Mouse (Mus musculus) left cerebral cortex, adult 9 months (tissue): ENCODE measurements at regions not wholly inside any gene's neighbourhood (a gene's known extent, or its start where the extent isn't known, plus 50 kb on each side); places are given as distances from the start of the nearest gene placed in this dataset.
A peak's percentile ranks its signal among the peaks of the same experiment; 100 is the strongest.
"Not testable (repeated sequence)": the region's sequence is repeated elsewhere in the genome, so short reads cannot be mapped to it uniquely, and the experiment has no call there.

Experiments used
- DNase-seq, 2 experiments: peaks; one replicate each; pipeline ENCODE4 v3.0.0; 2022; ENCODE audit warnings: low spot score in 2 of 2

DNA sequence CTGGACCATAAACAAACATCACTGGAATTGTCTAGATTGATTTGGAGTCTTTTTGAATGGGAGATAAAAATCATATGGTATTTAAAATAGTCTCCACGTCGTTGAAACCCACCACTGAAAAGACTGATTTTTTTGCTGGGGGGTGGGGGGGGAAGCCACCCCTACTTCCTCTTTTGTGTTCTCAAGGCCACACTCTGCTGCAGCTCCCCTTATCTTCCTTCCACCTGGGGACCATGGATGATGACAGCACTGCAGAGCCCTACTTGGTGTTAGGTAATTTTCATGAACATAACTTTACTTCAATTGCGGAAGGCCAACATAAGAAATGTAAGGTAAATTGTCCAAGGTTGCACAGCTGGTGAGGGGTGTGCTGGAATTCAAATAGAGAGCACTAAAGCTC is 232.4 kb upstream of the Vrk2 start:
- DNase-seq = no peak

DNA sequence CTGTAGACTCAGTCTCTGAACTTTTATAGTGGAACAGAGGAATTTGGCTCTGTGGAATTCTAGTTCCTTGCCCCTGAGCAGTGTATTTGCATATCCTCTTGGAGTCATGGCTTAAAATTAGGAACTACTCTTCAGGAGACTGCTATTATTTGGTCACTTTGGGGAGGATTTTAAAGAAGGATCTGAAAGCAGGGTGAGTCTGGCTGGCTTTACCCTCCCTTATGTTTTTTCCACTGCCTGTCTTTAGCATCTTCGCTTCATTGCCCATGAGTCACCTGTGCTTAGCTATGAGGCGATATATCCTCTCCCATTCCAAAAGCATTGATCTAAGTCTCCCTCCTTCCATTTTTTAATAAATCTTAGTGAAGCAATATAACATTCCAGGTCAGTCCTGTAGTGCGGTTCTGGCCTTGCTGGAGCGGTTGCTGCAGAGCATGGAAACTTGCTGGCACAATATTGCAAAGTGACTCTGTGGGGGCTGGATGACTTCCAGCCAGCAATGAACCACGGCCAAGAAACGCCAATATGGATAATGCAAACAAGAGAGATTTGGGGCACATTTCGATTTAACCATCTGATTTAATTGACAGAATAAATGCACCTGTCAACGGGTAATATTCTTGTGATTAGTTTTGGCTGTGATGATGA is 230.4 kb upstream of the Vrk2 start:
- no peak for DNase-seq

DNA sequence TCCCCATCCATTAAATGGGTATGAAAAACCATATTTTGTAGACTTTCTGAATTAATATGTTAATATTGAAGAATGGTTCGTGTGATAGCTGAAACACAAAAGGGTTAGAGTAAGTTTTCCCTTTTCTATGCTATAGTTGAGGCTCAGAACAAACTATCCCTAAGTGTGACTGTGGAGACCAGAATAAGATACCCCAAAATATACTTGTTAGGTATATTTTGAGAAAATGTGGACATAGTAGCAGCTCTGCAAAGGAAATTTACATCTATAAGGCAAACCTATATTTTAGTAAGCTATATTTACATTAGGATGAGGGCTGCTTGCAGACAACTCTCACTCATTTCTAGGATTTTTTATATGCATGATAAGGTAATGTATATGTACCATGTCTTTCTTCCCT is 227.3 kb upstream of the Vrk2 start:
- no peak for DNase-seq

DNA sequence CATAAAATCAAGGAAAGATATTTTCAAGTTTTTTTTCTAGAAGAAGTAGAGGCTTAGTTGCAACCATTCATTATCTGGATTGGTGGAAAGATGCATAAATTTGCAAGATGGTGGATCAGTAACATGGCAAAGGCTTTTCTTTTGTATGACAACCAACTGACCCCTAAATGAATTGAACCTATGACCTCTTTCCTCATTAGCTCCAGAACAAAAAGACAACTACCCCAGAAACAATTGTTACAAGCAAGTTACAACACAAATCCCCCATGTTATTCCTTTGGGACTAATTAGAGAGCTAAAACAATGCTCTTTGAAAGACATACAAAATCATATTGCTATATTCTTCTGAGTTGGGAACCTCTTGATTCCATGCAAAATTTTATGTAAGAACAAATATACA is 223.5 kb upstream of the Vrk2 start:
- DNase-seq = no peak

DNA sequence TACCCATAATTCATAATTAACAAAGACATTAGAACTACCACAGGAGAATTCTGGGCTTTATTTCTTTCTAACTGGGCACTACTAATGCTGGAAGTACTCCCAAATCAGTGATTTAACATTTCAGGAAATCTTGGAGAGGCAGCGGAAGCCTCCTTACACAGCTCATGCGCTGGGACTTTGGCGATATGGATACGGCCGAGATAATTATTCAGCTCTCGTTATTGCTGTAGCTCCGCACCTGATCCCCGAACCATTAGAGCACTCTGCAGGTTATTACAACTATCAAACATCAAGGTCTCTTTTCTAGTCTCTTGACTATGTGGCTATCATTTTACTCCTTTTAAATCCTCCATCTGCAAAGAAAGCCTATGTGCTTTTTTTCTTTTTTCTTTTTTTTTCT is 221.3 kb upstream of the Vrk2 start:
- DNase-seq = no peak

DNA sequence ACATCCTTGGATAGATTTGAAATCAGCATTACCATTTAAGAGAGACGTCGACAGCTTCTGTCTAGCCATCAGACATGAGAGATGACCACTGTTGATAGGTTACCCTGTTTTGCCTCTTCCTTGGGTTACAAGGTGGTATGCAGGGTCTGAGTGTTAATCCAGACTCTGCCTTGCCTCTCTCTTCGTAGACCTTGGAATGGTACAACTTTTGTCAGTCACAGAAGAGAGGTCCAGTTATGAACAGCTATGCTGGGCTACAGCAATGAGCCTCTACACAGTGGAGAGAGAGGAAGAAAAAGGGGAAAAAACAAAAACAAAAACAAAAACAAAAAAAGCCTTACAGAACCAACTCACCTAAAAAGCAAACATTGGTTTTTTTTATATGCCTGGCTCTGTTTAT is 220.8 kb upstream of the Vrk2 start:
- no peak for DNase-seq

DNA sequence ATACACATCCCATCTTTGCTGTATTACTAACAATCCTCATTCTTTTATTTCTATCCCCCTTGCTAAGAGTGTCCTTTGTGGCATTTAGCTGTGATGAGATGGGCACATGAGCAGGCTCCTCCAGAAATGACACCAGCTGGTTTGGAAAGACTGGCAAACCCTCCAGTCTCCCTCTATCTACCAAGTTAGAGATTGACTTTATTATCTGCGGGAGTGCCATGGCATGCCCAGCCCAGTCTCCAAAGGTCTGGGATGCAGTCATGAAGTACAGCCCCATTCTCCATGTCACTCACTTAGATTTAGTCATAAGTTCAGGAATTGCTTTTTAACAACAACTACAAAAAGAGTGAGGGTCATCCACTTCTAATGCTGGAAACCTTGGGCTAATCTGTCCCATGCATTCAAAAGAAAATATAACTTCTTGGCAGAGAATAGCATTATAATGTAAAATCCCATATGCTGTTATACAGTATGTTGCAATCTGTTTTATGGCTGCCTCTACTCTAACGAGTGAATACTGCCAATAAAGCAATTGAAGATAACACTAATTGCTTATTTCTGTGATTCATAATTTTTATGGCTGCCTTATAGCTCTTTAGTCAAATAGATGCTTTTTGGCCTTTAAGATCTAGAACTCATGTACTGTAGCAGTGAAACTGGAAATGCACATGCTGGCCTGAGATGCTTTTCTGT is 208.6 kb upstream of the Vrk2 start:
- no peak for DNase-seq

DNA sequence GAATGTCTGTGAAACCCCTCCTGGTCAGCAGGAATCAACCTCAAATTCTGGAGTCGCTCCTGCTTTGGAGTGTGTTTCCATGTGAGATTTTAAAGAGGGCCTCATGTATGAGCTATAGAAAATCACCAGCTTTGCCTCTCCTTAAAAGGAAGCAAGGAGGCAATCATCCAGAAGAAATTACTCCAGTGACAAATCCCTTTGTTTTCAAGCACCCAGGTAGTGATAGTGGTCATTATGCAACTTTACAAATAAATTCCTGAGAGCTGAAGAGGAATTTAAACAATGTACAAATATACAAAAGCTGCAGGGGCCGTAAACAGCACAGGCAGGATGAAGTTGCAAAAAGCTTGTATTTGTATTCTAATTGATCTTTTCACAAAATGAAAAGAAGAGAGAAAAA is 206.5 kb upstream of the Vrk2 start:
- DNase-seq = no peak

DNA sequence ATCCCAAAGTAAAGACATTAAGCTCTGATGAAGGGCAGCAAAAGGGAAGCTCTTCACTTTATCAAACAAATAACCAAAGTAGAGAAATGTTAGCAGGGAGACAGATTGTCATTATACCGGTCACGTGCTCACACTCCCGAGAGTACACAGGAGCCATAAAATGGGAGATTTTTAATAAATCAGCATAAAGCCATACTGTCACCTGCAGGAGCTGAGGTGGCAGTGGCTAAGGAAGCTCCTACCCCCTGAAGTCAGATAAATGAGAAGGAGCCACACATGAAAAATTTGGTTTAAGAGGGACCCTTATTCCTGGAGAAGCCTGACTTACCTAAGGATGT is 200.8 kb upstream of the Vrk2 start:
- DNase-seq = no peak

DNA sequence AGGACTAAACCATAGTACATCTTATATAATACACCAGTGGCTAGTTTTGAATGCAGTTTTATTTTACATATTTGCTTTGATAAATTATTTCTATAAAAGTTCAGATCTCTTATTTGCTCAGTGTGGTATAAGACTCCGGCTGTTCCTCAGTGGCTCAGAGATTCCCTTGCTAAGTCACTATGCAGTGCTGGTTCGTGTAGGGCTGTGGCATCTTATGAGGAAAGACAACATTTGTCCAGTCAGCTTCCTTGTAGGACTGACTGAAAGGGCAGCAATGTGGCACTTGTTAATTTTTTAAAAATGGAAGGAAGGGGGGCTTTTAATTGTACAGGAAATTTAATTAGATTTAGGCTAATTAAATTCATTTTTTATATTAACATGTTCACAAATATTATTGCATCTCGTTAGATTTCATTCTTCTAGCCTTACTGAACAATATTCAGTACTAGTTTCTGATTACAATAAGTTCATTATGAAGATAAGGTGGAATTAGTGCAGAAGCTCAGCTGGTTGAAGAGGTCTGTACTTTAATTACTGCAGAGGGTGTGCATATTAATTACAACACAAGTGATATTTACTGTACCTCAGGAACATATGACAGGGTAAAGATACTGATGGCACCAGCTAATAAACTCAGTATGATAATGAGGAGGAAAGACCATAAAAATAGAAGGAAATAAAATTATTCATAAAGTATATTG is 200.3 kb upstream of the Vrk2 start:
- DNase-seq = no peak

DNA sequence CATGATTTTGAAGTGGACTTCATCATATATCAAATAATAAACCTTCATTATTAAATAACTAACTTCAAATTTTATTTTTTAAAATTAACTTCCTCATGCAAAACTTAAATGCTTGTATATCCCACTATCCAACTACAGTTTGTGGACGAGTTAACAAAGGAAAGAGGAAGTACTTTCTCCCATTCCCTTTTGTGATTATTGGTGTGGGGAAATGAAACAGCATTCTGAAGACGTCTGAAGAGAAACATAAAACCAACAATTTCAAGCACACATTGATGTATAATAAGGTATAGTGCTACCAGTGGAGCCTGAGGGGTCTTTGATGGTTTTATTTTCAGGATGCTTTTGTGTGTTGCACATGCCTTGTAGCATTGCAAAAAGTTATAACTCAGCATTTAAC is 195.5 kb upstream of the Vrk2 start:
- DNase-seq = no peak

DNA sequence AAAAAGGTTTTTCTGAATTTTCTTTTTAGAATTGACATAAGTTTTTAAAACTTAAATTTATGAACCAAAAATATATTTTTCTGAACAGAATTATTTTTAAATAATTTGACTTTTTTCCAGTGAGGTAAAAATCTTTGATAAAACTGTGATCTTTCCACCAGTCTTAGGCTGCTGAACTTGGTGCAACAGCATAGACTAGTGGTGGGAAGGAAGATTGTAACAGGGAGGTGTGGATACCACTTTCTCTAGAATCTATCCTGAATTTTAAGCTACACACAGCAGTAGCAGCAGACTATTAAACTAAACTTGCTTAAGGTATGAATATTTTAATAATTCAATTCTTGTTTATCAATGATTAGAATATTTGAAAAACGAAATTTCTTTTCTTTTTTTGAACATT is 191.4 kb upstream of the Vrk2 start:
- peak in 1 of 2 experiments; percentile 24 for DNase-seq

DNA sequence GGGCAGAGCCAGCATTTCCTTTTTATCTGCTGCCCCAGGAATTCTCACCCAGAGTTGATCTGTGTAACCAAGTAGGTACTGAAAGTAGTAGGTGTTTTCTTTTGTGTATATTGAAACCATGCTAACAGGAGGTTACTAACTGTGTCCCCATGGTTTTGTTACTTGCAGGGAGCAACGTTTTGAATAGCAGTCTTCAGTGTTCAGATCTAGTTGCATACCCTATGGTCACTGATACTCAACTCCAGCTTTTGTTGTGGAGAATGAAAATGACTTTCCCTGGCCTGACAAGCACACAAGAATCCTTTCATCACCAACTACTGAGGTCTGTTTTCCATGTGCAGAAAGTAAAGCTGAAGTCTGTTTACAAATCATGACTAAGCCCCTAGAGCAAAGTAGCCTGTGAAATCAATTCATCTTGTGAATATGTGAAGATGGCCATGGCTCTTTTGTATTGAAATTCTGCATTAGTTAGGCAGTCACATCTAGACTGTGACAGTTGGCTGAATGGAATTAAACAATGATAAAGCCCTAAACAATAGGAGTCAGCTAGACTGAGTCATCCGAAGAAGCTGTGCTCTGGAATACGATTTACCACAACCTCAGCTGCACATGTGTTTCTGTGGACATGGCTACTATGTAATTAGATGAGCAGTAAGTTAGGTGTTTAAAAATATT is 179.5 kb upstream of the Vrk2 start:
- no peak for DNase-seq

DNA sequence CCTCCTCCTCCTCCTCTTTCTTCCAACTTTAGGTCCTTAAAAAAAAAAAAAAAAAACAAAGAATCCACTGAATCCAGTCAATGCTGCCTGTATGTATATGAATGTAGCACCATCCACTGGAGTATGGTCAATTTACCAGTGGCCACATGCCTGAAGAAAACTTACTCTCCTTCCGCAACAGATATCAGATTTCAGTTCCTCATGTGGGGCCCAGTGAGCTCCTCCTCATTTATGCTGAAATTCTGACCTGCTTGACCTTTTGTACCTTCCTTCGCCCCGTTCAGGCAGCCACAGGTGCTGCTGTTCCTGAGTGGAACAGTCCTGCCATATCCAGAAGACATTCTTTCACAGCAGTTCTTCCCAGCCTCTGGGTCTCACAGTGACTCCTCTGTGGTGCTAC is 161.8 kb upstream of the Vrk2 start:
- DNase-seq = no peak

DNA sequence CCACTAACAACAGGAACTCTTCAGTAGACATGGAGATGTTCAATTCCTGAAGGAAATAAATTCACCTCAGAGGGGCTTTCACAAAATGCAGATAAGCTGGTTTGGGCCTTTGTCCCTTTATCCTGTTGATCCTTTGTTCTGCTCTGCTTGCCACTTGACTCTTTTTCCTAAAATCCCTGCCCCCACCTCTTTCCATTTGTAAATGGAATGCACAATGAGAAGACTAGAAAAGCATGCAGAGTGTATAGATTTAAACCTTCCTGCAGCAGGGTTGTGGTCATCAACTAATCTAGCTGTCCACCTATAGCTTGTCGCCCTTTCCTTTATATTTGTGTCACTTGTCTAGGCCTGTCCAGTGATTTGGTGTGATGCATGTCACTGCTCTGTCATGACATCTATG is 159.8 kb upstream of the Vrk2 start:
- DNase-seq = no peak

DNA sequence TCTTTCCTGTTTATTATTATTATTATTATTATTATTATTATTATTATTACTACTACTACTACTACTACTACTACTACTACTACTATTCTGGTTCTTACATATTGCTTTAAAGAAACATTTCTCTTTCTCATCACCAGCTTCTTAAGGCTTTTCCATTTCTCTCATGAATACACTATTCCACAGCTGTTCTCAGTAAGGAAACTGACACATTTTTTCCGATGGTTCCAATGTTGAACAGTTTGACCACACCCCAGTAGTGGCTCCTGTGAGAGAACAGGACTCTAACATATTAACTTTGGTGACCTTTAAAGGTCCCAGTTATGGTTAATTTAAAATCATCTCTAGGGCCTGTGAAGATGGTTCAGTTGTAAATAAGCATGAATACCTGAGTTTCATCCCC is 148.4 kb upstream of the Vrk2 start:
- no peak for DNase-seq

DNA sequence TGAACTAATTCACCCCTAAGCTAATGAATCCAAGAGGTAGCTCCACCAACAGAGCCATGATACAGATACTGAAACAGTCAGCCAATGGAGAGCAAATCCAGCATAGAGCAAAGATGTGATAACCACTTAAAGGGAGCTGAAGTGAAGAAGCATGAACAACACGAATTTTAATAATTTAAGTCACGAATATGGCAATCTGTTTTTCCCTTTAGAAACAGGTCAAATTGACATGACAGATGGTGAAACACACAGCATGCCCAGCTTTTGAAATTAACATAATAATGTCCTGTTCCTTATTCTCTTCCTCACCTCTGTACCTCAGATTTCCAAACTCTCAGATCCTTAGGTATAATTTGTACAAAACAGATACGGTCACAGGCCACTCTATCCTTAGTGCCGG is 145.9 kb upstream of the Vrk2 start:
- no peak for DNase-seq

DNA sequence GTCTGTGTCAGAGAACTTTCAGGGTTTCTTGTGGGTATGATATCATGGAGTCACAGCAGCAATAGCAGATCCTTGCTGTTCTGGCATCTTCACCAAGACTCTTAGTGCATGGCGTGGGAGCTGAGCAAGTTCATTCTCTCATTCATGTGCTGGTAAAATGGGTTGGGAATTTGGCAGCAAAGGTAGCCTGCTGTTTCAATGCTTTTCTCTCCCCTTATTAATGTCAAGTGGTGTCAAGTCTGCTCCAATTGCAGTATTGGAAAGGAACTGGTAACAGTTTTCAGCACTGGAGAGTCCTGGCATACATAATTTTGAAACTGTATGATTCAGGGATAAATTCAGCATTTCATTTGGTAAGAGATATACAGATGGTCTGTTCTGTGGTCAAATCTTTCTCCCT is 133.2 kb upstream of the Vrk2 start:
- no peak for DNase-seq

DNA sequence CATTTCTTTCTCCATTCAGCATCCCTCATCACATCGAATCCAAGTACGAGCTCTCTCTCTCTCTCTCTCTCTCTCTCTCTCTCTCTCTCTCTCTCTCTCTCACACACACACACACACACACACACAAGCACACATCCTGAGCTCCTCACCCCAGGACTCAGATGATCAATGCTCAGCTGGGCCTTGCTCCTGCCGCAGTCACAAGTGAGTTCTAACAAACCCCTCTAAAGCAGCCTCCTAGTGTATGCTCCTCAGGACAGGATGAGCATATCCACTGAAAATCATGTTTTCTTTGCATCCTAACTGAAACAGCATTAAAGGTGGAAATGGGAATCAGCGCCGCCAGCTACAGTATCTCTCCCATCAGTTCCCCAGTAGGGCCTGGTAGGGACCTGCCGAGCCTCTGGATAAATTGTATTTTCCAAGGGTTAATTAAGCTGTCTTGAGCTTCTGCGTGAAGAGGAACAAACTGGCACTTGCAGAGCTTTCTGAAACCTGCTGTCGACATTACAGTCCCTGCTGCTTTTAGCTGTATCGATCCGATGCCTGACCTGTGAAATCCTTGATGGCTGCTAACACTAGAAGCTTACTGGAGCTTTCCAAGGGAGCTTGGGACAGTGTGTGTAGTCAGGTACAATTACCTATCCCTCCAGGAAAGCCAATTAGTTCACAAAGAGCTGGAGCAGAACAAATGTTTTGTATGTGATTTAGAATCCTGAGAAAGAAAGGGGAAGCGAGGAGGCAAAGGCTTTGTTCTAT is 131.3 kb upstream of the Vrk2 start:
- no peak for DNase-seq

DNA sequence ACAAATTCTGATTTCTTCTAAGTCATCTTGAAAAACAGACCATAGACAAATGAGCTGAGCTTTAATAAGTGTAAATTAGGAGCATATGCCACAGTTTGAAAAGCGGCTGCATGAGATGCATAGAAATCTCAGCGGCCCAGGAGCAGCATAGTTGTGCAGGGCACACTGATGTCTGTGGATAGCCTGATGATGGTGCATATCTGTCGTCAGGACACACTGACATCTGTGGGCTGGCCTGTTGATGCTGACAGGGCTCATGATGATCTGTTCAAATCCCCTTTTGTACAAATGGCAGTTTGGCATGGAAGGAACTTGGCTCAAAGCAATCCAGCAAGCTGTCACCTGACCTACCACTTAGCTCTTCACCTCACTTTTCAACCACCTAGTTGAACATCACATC is 128.5 kb upstream of the Vrk2 start:
- DNase-seq = no peak

DNA sequence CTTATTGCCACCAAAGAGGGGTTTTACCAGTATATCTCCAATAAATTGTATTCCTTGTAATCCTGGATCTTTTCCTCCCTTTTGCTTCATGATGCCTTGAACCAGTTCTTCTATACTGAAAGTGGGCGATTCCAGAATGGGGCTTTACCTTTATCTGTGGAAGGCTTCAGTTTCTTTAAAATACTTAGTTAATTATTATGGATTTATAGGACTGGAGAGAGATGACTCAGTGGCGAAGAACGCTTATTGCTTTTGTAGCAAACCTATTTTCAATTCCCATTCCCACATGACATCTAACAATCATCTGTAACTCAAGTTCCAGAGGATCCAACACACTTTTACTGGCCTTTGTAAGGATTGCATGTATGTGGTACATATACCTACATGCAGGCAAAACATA is 127.4 kb upstream of the Vrk2 start:
- no peak for DNase-seq

DNA sequence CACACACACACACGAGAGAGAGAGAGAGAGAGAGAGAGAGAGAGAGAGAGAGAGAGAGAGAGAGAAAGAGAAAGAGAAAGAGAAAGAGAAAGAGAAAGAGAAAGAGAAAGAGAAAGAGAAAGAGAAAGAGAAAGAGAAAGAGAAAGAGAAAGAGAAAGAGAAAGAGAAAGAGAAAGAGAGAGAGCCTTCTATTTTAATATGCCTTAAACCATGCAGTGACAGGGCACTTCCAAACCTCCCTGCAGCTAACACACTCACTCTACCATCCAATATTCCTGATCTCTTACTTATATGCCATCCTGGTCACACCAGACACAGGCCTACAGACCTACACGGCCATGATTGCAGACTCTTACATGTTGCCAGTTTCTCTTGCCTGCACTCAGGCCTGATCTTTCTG is 117.4 kb upstream of the Vrk2 start:
- DNase-seq = not testable (repeated sequence)
